16 mouse cellular contexts compared by ENCODE assay signal in the genomic region with DNA sequence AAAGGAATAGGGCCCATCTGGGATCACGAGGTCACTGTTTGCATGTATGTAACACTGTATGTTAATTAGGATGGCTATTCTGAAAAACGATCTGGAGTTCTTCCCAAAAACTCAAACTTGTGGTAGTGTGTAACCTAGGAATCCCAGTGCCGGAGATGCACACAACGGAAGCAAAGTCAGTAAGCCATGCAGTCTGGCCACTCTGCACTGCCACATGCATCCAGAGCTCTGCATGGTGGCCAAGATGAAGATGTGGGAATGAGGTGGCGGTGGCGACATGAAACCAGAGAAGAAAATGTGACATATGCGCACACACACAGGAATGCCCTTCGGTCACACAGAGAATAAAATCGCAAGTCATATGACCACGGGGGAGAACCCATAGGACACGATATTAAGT.
"Had no signal": no experiment of that assay in that cellular context is flagged by ENCODE, and none has a peak within 500 bp of the region (broad histone marks: within the 10 kb centered on the region; RNA-seq: fewer than 3 reads in every experiment).

No protein-coding gene starts in this region.

- H3K27me3 ChIP-seq: neural tube, embryonic 13.5 days; neural tube, embryonic 15.5 days; stomach, embryonic 15.5 days had no signal

- H3K4me3 ChIP-seq: neural tube, embryonic 13.5 days; neural tube, embryonic 15.5 days; stomach, embryonic 15.5 days had no signal

- DNase-seq: retina, postnatal 1 day; right cerebral cortex, adult 18-20 months; right cerebral cortex, postnatal 14 days; right cerebral cortex, postnatal 25 days; right cerebral cortex, postnatal 4 days; spleen, adult 18-20 months; thymus, adult 18-20 months; thymus, adult 2 months; thymus, postnatal 14 days; thymus, postnatal 25 days; thymus, postnatal 36 days; thymus, postnatal 4 days had no signal

- H3K9me3 ChIP-seq: neural tube, embryonic 13.5 days; neural tube, embryonic 15.5 days; stomach, embryonic 15.5 days had no signal

- H3K27ac ChIP-seq: neural tube, embryonic 13.5 days; neural tube, embryonic 15.5 days; stomach, embryonic 15.5 days; stomach, postnatal 0 days had no signal

- H3K36me3 ChIP-seq: stomach, embryonic 15.5 days had no signal

- H3K4me1 ChIP-seq: neural tube, embryonic 13.5 days; neural tube, embryonic 15.5 days; stomach, embryonic 15.5 days had no signal

- H3K4me2 ChIP-seq: neural tube, embryonic 13.5 days; neural tube, embryonic 15.5 days; stomach, embryonic 15.5 days had no signal

- H3K9ac ChIP-seq: neural tube, embryonic 13.5 days; neural tube, embryonic 15.5 days; stomach, embryonic 15.5 days had no signal
